Mouse (Mus musculus) cerebellum, postnatal 25 days (tissue): ENCODE measurements around the gene Mtss1l.

Experiments used
- DNase-seq, 2 experiments: peaks; one replicate each; pipeline ENCODE4 v3.0.0; 2021; ENCODE audit warnings: mixed read lengths in 2 of 2

Mtss1l gene

GRCm38 (mm10) chr8:110720685-110721598 is at the start of gene Mtss1l:
Gene Mtss1l (plus strand): TSS chr8:110721476.
- peak; percentile 86 to 91 for DNase-seq

GRCm38 (mm10) chr8:110672133-110672532 is 49.1 kb upstream of the Mtss1l start:
- peak; percentile 40 to 45 for DNase-seq

- DNase-seq: peak in 1 of 2 experiments; percentile 13
Measured at GRCm38 (mm10) chr8:110673168-110673567, 48.1 kb upstream of the Mtss1l start.

- peak in 1 of 2 experiments; percentile 37 for DNase-seq
Measured at GRCm38 (mm10) chr8:110674589-110674988, 46.7 kb upstream of the Mtss1l start.

GRCm38 (mm10) chr8:110676702-110677101 is 44.6 kb upstream of the Mtss1l start:
- DNase-seq: no peak

- no peak for DNase-seq
Measured at GRCm38 (mm10) chr8:110677174-110677660, 44.1 kb upstream of the Mtss1l start.

GRCm38 (mm10) chr8:110678989-110679388 is 42.3 kb upstream of the Mtss1l start:
- no peak for DNase-seq

- peak; percentile 33 to 59 for DNase-seq
Measured at GRCm38 (mm10) chr8:110687726-110688125, 33.5 kb upstream of the Mtss1l start.

GRCm38 (mm10) chr8:110689961-110690360 is 31.3 kb upstream of the Mtss1l start:
- DNase-seq: no peak

- peak in 1 of 2 experiments; percentile 44 for DNase-seq
Measured at GRCm38 (mm10) chr8:110694226-110694625, 27.1 kb upstream of the Mtss1l start.

GRCm38 (mm10) chr8:110694826-110695225 is 26.4 kb upstream of the Mtss1l start:
- peak in 1 of 2 experiments; percentile 60 for DNase-seq

GRCm38 (mm10) chr8:110695431-110695830 is 25.8 kb upstream of the Mtss1l start:
- peak; percentile 65 to 73 for DNase-seq

- DNase-seq: no peak
Measured at GRCm38 (mm10) chr8:110696051-110696450, 25.2 kb upstream of the Mtss1l start.

- no peak for DNase-seq
Measured at GRCm38 (mm10) chr8:110697571-110697970, 23.7 kb upstream of the Mtss1l start.

- no peak for DNase-seq
Measured at GRCm38 (mm10) chr8:110698098-110698497, 23.2 kb upstream of the Mtss1l start.

- peak in 1 of 2 experiments; percentile 14 for DNase-seq
Measured at GRCm38 (mm10) chr8:110699501-110699900, 21.8 kb upstream of the Mtss1l start.

GRCm38 (mm10) chr8:110700561-110700960 is 20.7 kb upstream of the Mtss1l start:
- peak in 1 of 2 experiments; percentile 13 for DNase-seq

- DNase-seq: no peak
Measured at GRCm38 (mm10) chr8:110702636-110703459, 18.4 kb upstream of the Mtss1l start.

- peak; percentile 40 to 54 for DNase-seq
Measured at GRCm38 (mm10) chr8:110703460-110704061, 17.7 kb upstream of the Mtss1l start.

GRCm38 (mm10) chr8:110704103-110704502 is 17.2 kb upstream of the Mtss1l start:
- DNase-seq: peak in 1 of 2 experiments; percentile 37

GRCm38 (mm10) chr8:110705391-110706287 is 15.6 kb upstream of the Mtss1l start:
- peak; percentile 91 to 93 for DNase-seq
